Comparison of ENCODE assay signal across 13 mouse cellular contexts in genomic region chr6:98997742-98998141, GRCm38 (mm10).
A peak's percentile ranks its signal among the peaks of the same experiment; 100 is the strongest.
DNase-seq lines count a peak whose midpoint lies in the region; ATAC-seq and TF ChIP-seq lines count a peak whose summit lies in the region.
"Had no signal": no experiment of that assay in that cellular context is flagged by ENCODE, and none has a peak within 500 bp of the region (broad histone marks: within the 10 kb centered on the region; RNA-seq: fewer than 3 reads in every experiment).

No protein-coding gene starts in this region.

- no peak overlapping the region for H3K4me3 ChIP-seq in heart, embryonic 16.5 days (ENCODE audit: low read length)
- H3K4me3 ChIP-seq in heart, embryonic 11.5 days (ENCODE audit: low read depth, low read length): no peak overlapping the region
- no peak overlapping the region for H3K4me3 ChIP-seq in bone marrow macrophage, adult 2 months (ENCODE audit: insufficient read depth, low read length)
- no peak overlapping the region for H3K4me3 ChIP-seq in hindbrain, embryonic 16.5 days (ENCODE audit: low read length)
- H3K4me3 ChIP-seq: embryonic facial prominence, embryonic 13.5 days; hindbrain, embryonic 15.5 days; limb, embryonic 13.5 days; midbrain, embryonic 10.5 days had no signal

- peak overlapping the region; percentile 8; the same call in 1 of the 2 replicates for H3K27ac ChIP-seq in heart, embryonic 16.5 days (ENCODE audit: low read length)
- no peak overlapping the region for H3K27ac ChIP-seq in heart, embryonic 11.5 days (ENCODE audit: low read depth, low read length)
- H3K27ac ChIP-seq in bone marrow macrophage, adult 2 months (ENCODE audit: insufficient read depth, low read depth, low read length): peak overlapping the region; percentile 88
- no peak overlapping the region for H3K27ac ChIP-seq in hindbrain, embryonic 16.5 days (ENCODE audit: low read depth, low read length)
- H3K27ac ChIP-seq: embryonic facial prominence, embryonic 13.5 days; hindbrain, embryonic 15.5 days; limb, embryonic 13.5 days; midbrain, embryonic 10.5 days had no signal

- DNase-seq in B cell, adult 2 months: peak; percentile 34 to 44
- DNase-seq in layer of hippocampus, adult 9-11 months: no peak
- DNase-seq in neural tube, embryonic 10.5 days (ENCODE audit: extremely low spot score, low spot score): no peak
- DNase-seq: cerebellum, adult 18-20 months had no signal

- TF ChIP-seq CTCF in bone marrow macrophage, adult 2 months (IDR thresholded peaks at IDR 0.05; ENCODE audit: low read depth, low read length): no peak

- H3K4me2 ChIP-seq in heart, embryonic 16.5 days (ENCODE audit: low read depth, low read length): no peak overlapping the region
- no peak overlapping the region for H3K4me2 ChIP-seq in heart, embryonic 11.5 days
- H3K4me2 ChIP-seq in hindbrain, embryonic 16.5 days (ENCODE audit: low read length): no peak overlapping the region
- H3K4me2 ChIP-seq: embryonic facial prominence, embryonic 13.5 days; hindbrain, embryonic 15.5 days; limb, embryonic 13.5 days had no signal

- H3K27me3 ChIP-seq in heart, embryonic 16.5 days (ENCODE audit: control insufficient read depth, insufficient read depth, low read length): no peaks in the 10 kb centered on the region
- no peaks in the 10 kb centered on the region for H3K27me3 ChIP-seq in heart, embryonic 11.5 days (ENCODE audit: control insufficient read depth, insufficient read depth, low read length)
- peaks cover 4% of the 10 kb centered on the region; the same call in 1 of the 2 replicates for H3K27me3 ChIP-seq in hindbrain, embryonic 16.5 days (replicated peaks; ENCODE audit: control insufficient read depth, insufficient read depth, low read length)

- no peak for ATAC-seq in heart, embryonic 16.5 days (replicated peaks; ENCODE audit: extremely low read depth, insufficient read depth, low FRiP score)
- ATAC-seq in heart, embryonic 11.5 days (replicated peaks; ENCODE audit: insufficient number of reproducible peaks, low FRiP score, low TSS enrichment): no peak
- ATAC-seq in megakaryocyte, adult 5-6 weeks (ENCODE audit: poor library complexity, severe bottlenecking): peak; percentile 69
- ATAC-seq in hindbrain, embryonic 16.5 days: no peak

- H3K9ac ChIP-seq in heart, embryonic 16.5 days (ENCODE audit: low read length): no peak overlapping the region
- H3K9ac ChIP-seq in heart, embryonic 11.5 days (ENCODE audit: low read depth, low read length): no peak overlapping the region
- no peak overlapping the region for H3K9ac ChIP-seq in hindbrain, embryonic 16.5 days (ENCODE audit: low read depth, low read length)
- H3K9ac ChIP-seq: embryonic facial prominence, embryonic 13.5 days; hindbrain, embryonic 15.5 days; limb, embryonic 13.5 days had no signal

- peaks cover 53% of the 10 kb centered on the region for H3K4me1 ChIP-seq in heart, embryonic 16.5 days (ENCODE audit: control insufficient read depth, insufficient read depth, low read length)
- H3K4me1 ChIP-seq in heart, embryonic 11.5 days (ENCODE audit: control insufficient read depth, insufficient read depth, low read length): peaks cover 37% of the 10 kb centered on the region
- peaks cover 57% of the 10 kb centered on the region for H3K4me1 ChIP-seq in bone marrow macrophage, adult 2 months (ENCODE audit: control insufficient read depth, insufficient read depth, low read length)
- H3K4me1 ChIP-seq in hindbrain, embryonic 16.5 days (ENCODE audit: control insufficient read depth, insufficient read depth, low read depth, low read length): peaks cover 16% of the 10 kb centered on the region

- no peak for TF ChIP-seq POLR2A in bone marrow macrophage, adult 2 months (IDR thresholded peaks at IDR 0.05; ENCODE audit: borderline replicate concordance, low read depth, low read length)

- H3K9me3 ChIP-seq in heart, embryonic 16.5 days (replicated peaks; ENCODE audit: control insufficient read depth, low read length): no peaks in the 10 kb centered on the region
- H3K9me3 ChIP-seq in heart, embryonic 11.5 days (replicated peaks; ENCODE audit: control insufficient read depth, low read length): no peaks in the 10 kb centered on the region
- H3K9me3 ChIP-seq in hindbrain, embryonic 16.5 days (ENCODE audit: control insufficient read depth, low read length): no peaks in the 10 kb centered on the region
- H3K9me3 ChIP-seq: embryonic facial prominence, embryonic 13.5 days; hindbrain, embryonic 15.5 days; limb, embryonic 13.5 days; midbrain, embryonic 10.5 days had no signal

- peaks cover 12% of the 10 kb centered on the region for H3K36me3 ChIP-seq in heart, embryonic 16.5 days (ENCODE audit: control insufficient read depth, insufficient read depth)
- H3K36me3 ChIP-seq in heart, embryonic 11.5 days (ENCODE audit: control insufficient read depth, insufficient read depth, low read length): peaks cover 4% of the 10 kb centered on the region
- no peaks in the 10 kb centered on the region for H3K36me3 ChIP-seq in hindbrain, embryonic 16.5 days (ENCODE audit: control insufficient read depth, insufficient read depth, low read length)
- H3K36me3 ChIP-seq: hindbrain, embryonic 15.5 days had no signal

- WGBS in heart, embryonic 16.5 days: 80% methylated on average over 9 of the region's 9 CpGs
- WGBS in heart, embryonic 11.5 days (ENCODE audit: insufficient replicate concordance): 89% methylated on average over 9 of the region's 9 CpGs
- 77% methylated on average over 9 of the region's 9 CpGs for WGBS in hindbrain, embryonic 16.5 days

Comparison
In these comparisons a context has a peak if more than half of its experiments do, and no peak if none do; other contexts are left out.
1. H3K27ac ChIP-seq: peak in heart, embryonic 16.5 days (single experiment) and bone marrow macrophage, adult 2 months (single experiment); none in heart, embryonic 11.5 days (single experiment) and hindbrain, embryonic 16.5 days (single experiment).
2. DNase-seq: peak in B cell, adult 2 months (2 of 2); none in layer of hippocampus, adult 9-11 months (single experiment) and neural tube, embryonic 10.5 days (single experiment).